Mouse (Mus musculus) splenic B cell, adult 2 months (primary cell): ENCODE data around the gene Laptm4a.
A peak's percentile ranks its signal among the peaks of the same experiment; 100 is the strongest.

Source experiments
- DNase-seq: peaks from one replicate; pipeline ENCODE4 v3.0.0-alpha.2; 2011; ENCODE audit warnings: low read depth, low spot score
- H3K27me3 ChIP-seq: 2 replicates; pipeline ENCODE4 v1.6.1; 2012; ENCODE audit warnings: mild to moderate bottlenecking, low read length, moderate library complexity, mixed read lengths; ENCODE audit not compliant: control insufficient read depth, poor library complexity, insufficient read depth, severe bottlenecking
- H3K36me3 ChIP-seq: 2 replicates; pipeline ENCODE4 v1.6.1; 2012; ENCODE audit warnings: mild to moderate bottlenecking, low read length, moderate library complexity, mixed read lengths; ENCODE audit not compliant: control insufficient read depth, poor library complexity, insufficient read depth, severe bottlenecking

Gene Laptm4a

DNA sequence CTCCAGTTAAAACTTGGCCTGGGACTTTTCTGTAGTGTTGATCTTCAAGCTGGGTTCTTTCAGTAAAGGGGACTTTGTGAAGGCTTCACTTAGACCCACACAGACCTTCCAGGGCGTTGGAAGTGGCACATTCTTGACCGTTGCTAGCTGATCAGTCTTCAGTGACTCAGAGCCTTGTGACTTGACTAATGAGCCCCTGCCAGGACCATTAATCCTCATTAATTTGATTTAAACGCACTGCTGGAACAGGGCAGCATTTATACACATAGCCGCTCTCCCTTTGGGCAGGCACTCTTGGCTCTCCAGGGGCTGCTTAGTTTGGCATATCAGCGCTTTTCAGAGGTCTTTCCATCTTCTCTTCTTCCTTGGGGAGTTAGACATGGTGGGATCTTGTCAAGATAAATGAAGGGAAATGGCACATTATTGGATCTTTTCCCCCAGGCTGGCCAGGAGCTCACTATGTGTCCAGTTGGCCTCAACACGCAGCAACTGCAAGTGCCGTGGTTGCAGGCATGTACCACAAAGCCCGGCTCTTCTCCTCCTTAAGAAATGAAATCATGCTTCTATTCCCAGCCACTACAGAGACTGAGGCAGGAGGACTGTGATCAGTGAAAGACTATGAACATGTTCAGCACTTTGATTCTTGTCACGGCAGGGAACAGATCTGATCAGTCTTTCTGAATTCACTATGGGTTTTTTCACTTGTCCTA, 40.3 kb downstream of the Laptm4a start:
- DNase-seq = no peak
- H3K27me3 ChIP-seq = no peaks in the 10 kb centered on the region
- H3K36me3 ChIP-seq = no peaks in the 10 kb centered on the region

DNA sequence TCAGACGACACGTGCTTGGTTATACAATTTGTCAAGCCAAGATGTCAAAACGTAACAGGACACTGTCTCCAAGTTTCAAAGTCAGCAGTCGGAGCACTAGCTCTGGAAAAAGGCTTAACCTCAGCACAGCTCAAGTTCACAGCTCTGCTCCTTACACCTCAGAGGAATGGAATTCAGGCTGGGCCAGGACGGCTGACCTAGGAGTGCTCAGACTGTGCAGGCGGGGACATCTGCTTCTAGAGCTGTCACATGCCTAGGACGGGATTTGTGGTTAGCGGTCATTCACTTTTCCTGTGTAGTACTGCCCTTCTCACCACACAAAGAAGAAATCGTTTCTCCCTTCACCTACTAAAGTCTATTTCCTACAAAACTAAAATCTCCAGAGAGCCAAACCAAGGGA, 48.4 kb downstream of the Laptm4a start:
- Histone ChIP-seq H3K27me3 (no peaks in the 10 kb centered on the region), H3K36me3 (no peaks in the 10 kb centered on the region)
- DNase-seq = no peak

DNA sequence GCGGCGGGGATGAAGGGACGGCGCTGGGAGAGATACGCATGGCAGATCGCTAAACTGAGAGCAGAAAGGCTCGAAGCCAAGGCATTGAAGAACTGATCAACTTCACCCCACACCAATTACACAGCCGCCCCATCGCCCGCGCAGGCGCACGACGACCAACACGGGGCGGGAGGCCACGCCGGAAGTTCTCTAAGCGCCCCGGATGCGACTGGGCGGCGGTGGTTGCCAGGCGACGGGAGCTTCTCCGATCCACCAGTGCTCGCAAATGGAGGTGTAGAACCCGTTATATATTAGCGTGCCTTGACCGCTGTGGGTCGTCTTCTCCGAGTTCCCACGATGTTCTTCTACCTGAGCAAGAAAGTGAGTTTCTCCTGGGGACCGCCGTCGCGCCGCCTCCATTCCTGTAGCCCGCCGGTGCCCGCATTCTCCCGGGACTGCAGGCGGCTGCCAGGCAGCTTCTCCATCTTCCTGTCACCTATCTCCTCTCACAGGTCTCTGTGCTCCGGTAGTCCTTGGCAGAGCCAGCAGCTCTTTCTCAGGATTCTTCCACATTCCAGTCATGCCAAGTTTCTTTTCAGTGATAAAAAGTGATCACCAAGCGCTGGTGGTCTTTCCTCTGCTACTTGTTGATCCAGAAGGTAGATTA, 52.5 kb downstream of the Laptm4a start, which contains the start of gene Wdr35:
Gene Wdr35 (plus strand): TSS at position 73 of the 646 bp plus-strand sequence.
- DNase-seq = peak; percentile 93
- Histone ChIP-seq H3K27me3 (no peaks in the 10 kb centered on the region), H3K36me3 (no peaks in the 10 kb centered on the region)

DNA sequence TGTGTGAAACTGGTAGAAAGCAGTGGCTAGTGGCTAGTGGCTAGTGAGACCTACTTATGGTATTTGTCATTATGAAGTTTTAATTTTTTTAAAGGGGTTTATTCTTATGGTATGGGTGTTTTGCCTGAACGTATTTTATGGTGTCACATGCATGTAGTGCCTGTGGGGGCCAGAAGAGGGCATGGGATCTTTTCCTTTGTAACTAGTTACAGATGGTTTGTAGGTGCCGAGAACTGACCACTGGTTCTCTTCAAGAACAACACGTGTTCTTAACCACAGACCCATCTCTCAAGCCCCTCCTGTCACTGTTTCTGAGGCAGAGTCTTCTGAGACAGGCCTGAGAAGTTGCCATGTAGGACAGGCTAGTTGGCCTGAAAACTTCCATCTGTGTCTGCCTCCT, 53.6 kb downstream of the Laptm4a start:
- Histone ChIP-seq H3K36me3 (no peaks in the 10 kb centered on the region), H3K27me3 (no peaks in the 10 kb centered on the region)
- no peak for DNase-seq
